Mouse (Mus musculus) cerebellum, postnatal 36 days (tissue): ENCODE data around the gene Mknk1.

ENCODE experiments used
- DNase-seq, 2 experiments: peaks; one replicate each; pipeline ENCODE4 v3.0.0; 2021 to 2022; ENCODE audit warnings: mixed read lengths in 2 of 2

The Mknk1 gene

GRCm38 (mm10) chr4:115847377-115847776, 8.4 kb downstream of the Mknk1 start:
- no peak for DNase-seq

- no peak for DNase-seq
Observed at GRCm38 (mm10) chr4:115848083-115848482, 9.1 kb downstream of the Mknk1 start.

GRCm38 (mm10) chr4:115848990-115849677, 10.1 kb downstream of the Mknk1 start:
- DNase-seq = no peak

GRCm38 (mm10) chr4:115850111-115850510, 11.1 kb downstream of the Mknk1 start:
- DNase-seq = no peak

GRCm38 (mm10) chr4:115850631-115851030, 11.6 kb downstream of the Mknk1 start:
- DNase-seq = no peak

GRCm38 (mm10) chr4:115851569-115851968, 12.6 kb downstream of the Mknk1 start:
- no peak for DNase-seq

DNA sequence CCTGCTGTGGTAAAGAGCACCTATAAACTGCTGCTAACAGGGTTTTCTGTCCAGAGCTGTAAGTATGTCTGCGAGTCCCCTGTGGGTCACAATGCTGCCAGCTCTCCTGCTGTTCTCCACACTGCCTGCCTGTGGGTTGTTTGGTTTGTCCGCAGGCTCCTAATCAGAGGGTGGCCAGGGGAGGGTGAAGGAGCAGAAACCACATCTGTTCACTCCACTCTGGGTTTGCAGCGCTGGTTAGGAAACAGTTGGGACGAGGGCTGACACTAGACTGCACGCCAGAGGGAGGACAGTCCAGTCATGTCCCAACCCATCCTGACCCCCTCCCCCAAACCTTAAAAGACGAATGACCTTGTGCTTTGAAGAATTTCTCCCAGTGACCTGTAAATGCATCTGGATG, 16.1 kb downstream of the Mknk1 start:
- DNase-seq = no peak

GRCm38 (mm10) chr4:115855609-115856008, 16.6 kb downstream of the Mknk1 start:
- no peak for DNase-seq

DNA sequence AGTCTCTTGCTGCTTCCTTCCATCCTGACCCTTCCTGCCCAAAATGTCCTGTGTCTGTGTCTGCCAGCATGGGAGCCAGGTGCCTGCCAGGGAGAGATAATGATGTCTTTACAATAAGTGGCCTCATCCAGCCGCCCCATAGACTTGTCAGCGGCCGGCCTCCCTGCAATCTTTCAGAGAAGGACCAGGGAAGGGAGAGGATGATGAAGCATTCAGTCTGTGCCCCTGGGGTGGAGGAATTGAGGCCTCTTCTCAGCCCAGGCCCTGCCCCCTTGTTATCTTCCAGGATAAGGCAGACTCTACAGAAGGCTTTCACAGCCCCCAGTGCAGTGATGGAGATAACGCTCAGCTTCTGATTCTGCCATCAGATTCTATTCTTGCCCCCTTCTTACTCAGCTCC, 17.3 kb downstream of the Mknk1 start:
- DNase-seq = no peak

DNA sequence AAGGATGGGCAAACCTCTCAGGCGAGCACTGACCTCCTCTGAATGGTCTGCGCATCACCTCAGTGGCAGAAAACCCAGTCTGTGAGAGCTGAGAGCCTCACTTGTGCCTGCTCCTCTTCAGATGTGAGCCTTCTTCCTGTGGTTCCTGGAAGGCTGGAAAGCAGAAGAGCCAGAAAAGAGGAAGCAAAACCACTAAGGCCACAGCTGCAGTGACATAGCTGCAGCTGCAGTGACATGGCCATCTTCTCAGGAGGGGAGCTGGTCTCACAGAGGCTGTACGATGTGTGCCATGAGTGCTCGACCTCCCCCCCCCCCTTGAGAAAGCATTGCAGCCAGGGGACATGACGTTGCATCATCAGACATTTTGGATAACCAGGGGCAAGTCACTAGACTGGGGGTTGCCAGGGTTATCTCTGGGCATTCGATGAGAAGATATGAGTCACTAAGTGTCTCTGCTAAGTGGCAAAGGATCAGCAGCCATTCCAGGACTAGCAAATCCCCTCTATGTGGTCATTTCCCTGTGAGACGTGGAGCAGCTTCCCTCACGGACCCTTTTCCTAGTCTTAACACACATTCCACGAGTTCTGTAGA, 18.4 kb downstream of the Mknk1 start:
- DNase-seq = no peak

DNA sequence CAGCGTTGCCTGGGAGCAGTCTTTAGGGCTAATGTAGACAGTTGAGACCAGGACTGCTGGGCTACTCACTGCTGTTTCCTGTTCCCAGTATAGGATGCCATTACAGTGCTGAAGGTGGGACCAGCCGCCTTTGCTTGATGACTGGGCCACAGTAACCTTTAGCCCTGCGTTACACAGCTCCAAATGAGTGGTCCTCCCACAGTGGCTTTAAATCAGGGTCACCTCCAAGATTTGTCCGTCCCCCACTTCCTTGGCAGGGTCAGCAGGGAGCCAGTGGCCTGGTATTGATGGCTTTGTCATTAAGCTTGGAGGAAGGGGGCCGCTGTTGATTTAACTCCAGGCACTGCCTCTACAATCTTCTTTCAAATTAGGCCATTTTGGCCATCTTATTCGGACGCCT, 24.4 kb downstream of the Mknk1 start:
- DNase-seq = no peak

- DNase-seq = no peak
Observed at GRCm38 (mm10) chr4:115863880-115864279, 24.9 kb downstream of the Mknk1 start.

DNA sequence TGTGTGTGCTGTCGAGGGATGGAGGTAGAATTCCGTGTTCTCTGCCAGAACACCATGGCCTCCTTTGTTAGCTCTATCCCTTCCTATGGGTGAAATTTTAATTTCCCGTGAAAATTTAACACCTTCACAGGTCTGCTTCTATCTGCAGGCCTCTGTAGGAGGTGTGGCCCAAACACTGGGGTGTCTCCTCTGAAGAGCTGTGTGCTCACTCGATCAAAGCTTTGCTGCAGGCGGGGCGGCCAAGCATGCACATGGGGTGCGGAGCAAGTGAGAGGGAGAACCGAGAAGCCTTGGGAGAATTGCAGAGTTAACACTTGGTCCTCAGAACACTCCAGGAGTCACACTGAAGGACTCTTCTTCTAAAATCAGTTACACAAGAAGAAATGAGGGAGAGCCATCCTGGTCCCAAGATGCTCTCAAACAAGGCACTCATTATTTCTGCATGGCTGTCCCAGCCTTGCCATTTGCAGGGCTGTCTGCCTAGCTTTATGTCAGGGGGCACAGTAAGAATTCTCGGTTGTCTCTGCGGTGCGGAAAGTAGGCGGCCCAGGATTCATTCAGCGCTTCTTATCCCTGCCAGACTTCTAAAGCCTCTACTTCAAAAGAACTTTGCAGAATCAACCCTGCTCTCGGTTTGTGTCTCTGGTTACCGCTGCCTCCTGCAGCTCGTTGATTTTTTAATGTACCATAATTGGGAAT, 30.7 kb downstream of the Mknk1 start:
- no peak for DNase-seq

- no peak for DNase-seq
Observed at GRCm38 (mm10) chr4:115873231-115873630, 34.2 kb downstream of the Mknk1 start.

GRCm38 (mm10) chr4:115878216-115878678, 39.2 kb downstream of the Mknk1 start:
- DNase-seq = no peak

GRCm38 (mm10) chr4:115878828-115879227, 39.8 kb downstream of the Mknk1 start:
- DNase-seq = no peak

- no peak for DNase-seq
Observed at GRCm38 (mm10) chr4:115881183-115881582, 42.2 kb downstream of the Mknk1 start.

DNA sequence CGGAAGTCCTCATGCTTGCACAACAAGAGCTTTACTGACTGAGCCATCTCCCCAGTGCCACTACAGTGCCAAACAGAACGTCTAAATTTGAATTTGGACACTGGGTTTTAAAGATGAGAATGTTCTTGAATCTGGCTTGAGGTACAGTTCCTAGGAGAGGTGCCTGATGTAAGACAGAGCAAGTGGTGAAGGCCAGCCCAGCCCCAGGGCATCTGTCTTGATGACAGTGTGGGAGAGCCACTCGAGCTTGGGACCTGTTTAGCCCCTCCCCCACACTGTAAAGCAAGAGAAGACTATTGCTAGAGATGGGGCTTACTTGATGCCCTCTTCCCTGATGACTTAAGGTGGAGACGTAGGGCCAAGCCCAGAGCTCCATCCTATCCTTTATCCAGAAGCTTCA, 43.2 kb downstream of the Mknk1 start:
- no peak for DNase-seq

DNA sequence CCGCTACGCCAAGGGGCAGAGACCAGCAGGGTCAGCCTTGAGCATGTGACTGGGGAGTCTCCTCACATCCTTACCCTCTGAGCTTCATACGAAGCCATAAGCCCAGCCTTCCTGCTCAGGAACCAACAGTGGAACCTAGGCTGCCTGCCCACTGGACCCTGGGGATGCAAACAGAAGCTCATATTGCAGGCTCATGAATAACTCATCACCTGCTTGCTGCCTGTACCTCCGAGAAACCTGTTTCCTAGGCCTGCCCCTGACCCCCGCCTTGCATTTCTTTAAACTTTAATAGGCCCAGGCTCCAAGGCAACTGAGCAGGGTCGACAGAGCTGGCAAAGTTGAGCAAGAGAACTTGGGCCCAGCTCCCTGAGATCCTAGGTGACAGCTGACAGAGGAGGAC, 45.0 kb downstream of the Mknk1 start, which contains the start of gene Kncn:
Gene Kncn, plus strand, starts transcription at position 379 of the 400 bp plus-strand sequence.
- DNase-seq = no peak

DNA sequence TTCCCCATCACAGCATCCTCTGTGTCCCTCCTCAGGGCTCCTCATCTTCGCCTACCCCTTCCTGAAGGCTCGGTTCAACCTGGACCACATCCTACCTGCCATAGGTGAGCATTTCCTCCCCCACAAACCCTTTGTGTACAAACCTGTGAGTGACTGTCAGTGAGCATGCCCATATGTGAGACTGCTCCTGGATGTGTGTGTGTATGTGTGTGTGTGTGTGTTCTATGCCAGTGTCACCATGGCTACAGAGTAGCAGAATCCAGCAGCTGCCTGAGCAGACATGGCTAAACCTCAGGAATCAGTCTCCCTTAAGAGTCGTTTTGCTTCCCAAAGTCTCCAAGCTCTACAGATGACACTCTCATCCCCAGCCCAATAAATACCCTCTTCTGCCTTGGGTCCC, 46.8 kb downstream of the Mknk1 start:
- no peak for DNase-seq

DNA sequence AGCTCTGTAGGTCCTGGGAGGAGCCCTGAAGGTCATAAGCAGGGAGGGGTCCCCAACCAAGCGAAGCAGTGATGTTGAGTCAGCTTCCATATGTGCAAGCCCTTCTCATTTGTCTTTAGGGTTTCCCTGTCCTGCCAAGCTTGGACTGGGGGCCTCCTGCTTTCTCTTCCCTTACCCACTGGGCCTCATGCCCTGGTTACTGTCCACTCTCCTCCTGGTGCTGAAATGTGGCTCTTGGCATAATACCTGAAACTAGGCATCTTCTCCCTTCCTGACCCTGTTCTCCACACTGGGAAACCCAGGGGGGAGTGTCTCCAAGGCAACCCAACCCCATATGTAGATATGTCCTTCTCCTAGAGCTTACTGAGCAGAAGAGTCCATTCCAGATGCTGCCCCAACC, 47.9 kb downstream of the Mknk1 start:
- DNase-seq = no peak

- no peak for DNase-seq
Observed at GRCm38 (mm10) chr4:115890066-115890465, 51.1 kb downstream of the Mknk1 start.

DNA sequence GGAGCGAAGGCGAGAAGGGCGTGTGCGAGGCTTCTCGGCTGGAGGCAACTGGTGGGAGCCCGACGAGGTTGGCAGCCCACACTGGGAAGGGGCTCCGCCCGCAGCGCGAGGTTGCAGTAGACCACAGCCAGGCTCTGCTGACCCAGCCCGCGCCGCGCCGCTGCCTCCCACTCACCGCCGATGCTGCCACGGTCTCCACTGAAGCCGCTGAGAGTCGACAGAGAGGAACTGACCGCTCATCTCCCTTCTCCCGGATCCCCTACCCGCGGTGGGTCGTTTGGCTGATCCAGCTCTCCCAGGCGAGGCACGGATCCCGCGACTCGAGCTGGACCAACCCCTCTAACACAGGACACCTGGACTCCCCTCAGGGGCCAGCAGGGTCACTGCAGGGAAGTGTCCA, 51.6 kb downstream of the Mknk1 start, which contains the start of gene 6430628N08Rik:
Gene 6430628N08Rik, plus strand, starts transcription at position 113 of the 400 bp plus-strand sequence.
- no peak for DNase-seq

DNA sequence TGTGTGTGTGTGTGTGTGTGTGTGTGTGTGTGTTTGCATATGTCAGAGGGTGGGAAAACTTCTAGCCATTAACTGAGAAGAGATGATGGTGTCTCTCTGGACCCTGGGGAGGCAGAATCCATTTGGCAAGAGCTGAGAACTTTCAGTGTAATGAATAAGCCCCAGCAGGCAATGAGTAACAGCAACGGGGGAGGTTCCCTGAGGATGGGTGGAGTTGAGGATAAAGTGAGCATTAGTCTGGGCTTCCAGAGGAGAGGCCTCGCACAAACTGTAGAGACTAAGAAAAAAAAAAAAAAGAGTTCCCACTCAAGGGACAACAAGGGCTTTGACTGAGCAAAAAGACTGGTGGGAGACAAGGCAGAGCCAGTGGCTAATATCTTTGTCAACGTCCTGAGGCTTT, 55.3 kb downstream of the Mknk1 start:
- no peak for DNase-seq
